Mouse (Mus musculus): ENCODE data around the gene Cfap44. TPM values are rescaled to one million over a fixed set of nuclear protein-coding genes. Genes with fewer than 3 reads are reported as not detected.
A peak's percentile ranks its signal among the peaks of the same experiment; 100 is the strongest.

The Cfap44 gene
- total RNA-seq, 2 experiments from 2014 or later: not detected

DNA sequence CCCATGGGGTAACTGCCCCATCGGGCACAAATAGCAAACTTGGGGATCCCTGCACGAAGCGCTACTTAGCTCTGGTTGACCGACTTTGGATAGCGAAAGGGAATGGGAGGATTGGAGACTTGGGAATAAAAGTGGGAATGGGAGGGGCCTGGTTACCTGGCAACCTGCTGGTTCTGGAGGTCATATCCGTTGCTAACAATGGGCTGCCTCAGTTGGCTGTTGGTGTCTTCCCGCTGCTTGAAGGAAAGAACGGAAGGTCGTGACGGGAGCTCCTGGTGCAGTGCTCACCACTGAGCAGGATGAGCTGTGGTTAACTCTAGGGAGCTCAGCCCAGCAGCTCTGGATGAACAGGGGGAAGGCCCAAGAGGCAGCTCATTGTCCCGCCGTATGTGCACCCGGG lies 92.6 kb downstream of the Cfap44 start:
- Histone ChIP-seq H3K4me3 (no peak overlapping the region), H3K27ac (no peak overlapping the region)
- no peak for TF ChIP-seq CTCF (IDR thresholded peaks at IDR 0.05)
- intact Hi-C loops (cut with DNase I): loop anchor here (5.0 to 10.0 kb wide), 2 partner anchors 70 to 228 kb away; partner anchors contain the start of gene Boc
- no peak for DNase-seq

DNA sequence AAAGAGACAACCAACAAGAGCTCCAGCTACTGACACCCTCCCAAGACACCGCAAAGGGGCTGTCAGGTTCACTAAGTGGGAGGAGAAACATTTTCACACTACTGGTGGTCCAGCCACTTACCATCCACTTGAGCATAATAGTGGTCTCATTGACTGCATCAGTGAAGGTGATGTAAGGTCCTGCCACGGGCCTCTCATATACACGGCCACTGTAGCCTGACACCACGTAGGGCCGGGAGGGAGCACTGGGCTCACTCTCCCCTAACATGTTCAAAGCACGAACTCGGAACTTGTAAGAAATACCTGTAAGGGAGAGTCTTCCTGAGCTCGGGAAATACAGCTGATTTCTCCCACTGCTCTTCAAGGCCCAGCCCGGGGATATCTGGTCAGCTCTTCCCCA lies 96.5 kb downstream of the Cfap44 start:
- no peak for TF ChIP-seq CTCF (IDR thresholded peaks at IDR 0.05)
- intact Hi-C loops (cut with DNase I): no loop called here
- DNase-seq: no peak

DNA sequence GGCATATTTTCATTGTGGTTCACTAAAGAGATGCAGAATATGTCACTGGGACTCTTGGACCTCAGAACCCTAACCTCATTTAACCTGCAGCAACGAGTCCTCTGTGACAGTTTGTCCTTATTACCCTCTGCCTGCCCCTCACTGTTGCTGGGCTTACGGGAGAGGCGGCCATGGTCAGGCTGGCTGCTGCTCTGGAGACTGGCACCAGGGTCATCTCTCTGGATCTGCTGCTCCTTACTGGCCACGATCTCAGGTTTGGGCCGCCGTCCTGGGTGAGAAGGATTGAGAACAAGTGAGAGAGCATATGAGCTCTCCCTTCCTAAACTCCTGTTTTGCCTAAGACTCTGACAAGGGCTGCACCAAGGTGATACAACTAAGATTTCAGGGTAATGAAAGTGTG lies 97.6 kb downstream of the Cfap44 start:
- DNase-seq: no peak
- intact Hi-C loops (cut with DNase I): no loop called here
- Histone ChIP-seq H3K4me3 (no peak overlapping the region), H3K27ac (no peak overlapping the region)
- no peak for TF ChIP-seq CTCF (IDR thresholded peaks at IDR 0.05)

More for the DNA sequence above, 96.5 kb downstream of the Cfap44 start:
- Histone ChIP-seq H3K27ac (no peak overlapping the region), H3K4me3 (no peak overlapping the region)

DNA sequence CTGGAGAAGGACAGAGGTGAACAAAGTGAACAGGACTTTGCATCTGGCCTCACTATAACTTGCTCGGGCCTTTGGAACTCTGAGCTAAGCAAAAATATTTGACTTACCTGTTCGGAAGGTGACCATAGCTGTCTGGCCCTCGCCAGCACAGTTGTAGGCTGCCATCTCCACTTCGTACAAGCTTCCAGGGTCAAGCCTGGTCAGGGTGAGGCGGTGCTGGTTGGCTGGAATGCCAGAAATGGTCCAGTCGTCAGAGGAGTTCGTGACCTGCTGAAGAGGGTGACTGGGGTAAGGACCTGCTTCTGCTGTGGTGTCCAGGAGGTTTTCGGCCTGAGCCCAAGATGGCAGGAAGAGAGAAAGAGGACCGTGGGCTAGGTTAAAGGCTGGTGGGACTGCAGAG lies 98.1 kb downstream of the Cfap44 start:
- H3K4me3 ChIP-seq: no peak overlapping the region
- DNase-seq: no peak
- H3K27ac ChIP-seq: no peak overlapping the region
- intact Hi-C loops (cut with DNase I): no loop called here
- no peak for TF ChIP-seq CTCF (IDR thresholded peaks at IDR 0.05)

DNA sequence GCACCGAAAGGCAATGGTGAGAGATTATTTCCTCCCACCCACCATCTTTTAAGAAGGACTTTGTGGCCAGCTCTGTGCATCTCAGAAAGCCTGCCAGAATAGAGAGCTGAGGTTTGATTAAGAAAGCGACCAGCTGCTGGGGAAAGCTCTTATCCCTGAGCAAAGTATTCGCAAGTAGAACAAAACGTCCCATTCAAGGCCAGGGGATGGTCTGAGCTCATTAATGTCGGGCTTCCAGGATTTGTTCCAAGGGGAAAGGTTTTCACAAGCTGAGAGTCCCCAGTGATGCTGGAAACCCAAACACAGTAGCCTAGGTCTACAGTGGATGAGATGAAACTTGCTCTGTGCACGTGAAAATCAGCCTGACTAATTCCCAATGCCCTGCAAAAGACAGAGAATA lies 99.3 kb downstream of the Cfap44 start:
- intact Hi-C loops (cut with DNase I): no loop called here
- no peak for TF ChIP-seq CTCF (IDR thresholded peaks at IDR 0.05)
- Histone ChIP-seq H3K27ac (peak overlapping the region; percentile 63), H3K4me3 (no peak overlapping the region)
- DNase-seq: no peak

DNA sequence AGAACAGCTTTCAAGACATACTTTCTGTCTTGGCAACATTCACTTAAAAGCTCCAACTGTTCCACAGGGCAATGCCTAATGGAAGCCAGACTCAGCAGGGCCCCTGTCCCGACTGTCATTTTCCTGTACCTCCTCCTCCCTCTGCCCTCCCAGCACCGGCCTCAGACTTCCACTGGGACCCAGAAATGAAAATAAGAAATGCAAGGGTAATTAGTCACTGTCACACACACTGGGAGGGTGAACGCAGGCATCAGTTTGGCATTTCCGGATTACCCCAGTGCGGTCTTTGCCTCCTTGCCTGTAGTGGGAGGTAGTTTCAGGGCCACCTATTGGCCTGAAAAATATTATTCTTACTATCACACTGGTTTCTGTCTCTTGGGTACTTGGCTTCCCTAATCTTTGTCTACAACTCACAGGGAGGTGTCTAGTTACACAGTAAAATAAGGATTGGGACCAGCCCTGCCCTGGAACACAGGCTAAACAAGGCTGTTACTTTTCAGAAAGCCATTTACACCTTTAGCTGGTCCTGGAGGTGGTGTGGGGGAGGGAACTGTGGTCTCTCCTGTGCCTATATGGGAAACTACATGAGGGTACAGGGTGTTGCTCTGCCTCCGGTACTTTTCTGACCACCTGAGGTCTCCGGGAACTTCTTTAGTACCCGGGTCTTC lies 100.0 kb downstream of the Cfap44 start:
- no peak for TF ChIP-seq CTCF (IDR thresholded peaks at IDR 0.05)
- no peak for DNase-seq
- intact Hi-C loops (cut with DNase I): no loop called here
- H3K27ac ChIP-seq: peak overlapping the region; percentile 63
- H3K4me3 ChIP-seq: no peak overlapping the region

DNA sequence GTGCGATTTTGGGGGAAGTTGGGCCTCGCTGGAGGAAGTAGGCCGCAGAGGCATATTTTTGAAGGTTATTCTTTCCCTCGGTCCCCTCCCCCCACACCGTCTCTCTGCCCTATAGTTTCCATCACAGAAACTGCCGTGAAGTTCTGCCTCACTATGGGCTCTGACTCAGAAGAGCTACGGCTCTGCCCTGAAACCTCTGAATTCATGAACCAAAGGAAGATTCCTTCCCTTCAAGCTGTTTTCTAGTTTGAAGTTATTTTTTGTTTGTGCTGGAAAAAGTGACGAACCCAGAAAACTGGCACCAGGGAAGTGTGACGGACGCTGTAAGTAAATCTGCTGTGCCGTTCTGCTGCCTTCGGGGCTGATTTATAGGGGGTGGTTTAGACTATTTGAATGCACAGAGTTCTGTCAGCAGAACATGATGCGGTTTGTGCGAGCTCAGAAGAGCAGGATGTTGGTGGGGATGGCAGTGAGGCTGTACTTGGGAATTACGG lies 102.4 kb downstream of the Cfap44 start:
- no peak overlapping the region for H3K27ac ChIP-seq
- no peak for DNase-seq
- intact Hi-C loops (cut with DNase I): no loop called here
- H3K4me3 ChIP-seq: no peak overlapping the region
- TF ChIP-seq CTCF (IDR thresholded peaks at IDR 0.05): no peak

DNA sequence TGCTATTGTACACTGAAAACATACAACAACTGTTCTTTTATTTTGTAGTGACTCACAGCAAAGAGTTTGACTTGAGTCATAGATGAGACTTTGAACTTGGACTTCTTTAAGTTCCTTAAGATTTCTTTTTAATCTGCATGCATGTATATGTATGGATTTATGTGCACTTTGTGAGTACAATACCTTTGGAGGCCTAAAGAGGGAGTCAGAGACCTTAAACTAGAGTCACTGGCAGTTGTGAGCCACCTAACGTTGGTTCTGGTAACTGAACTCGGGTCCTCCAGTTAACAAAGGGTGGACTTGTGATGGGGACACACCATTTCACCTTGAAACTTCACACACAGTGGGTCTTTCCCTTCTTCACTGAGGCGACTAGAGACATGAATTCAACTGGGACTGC lies 103.9 kb downstream of the Cfap44 start:
- intact Hi-C loops (cut with DNase I): no loop called here
- no peak for TF ChIP-seq CTCF (IDR thresholded peaks at IDR 0.05)
- Histone ChIP-seq H3K27ac (no peak overlapping the region), H3K4me3 (no peak overlapping the region)
- DNase-seq: no peak

DNA sequence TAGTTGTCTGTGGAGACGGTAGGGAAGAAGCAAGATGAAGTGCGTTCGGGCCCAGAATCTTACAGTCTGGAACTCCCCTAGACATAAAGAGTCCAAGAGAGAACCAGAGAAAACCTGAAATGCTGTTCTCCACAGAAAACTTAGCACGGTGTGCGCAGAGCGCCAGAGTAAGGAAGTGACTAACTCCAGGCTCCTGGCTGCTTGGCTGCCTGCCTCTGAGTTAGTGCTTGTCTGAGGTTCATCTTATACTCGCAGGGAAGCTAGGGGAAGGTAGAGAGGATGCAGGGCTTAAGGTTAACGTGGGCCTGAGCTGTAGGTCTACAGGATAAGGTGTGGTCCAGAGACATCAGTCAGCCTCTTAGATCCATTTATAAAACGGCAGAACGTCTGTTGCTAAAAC lies 107.2 kb downstream of the Cfap44 start:
- H3K27ac ChIP-seq: no peak overlapping the region
- intact Hi-C loops (cut with DNase I): no loop called here
- DNase-seq: no peak
- no peak for TF ChIP-seq CTCF (IDR thresholded peaks at IDR 0.05)
- H3K4me3 ChIP-seq: no peak overlapping the region

DNA sequence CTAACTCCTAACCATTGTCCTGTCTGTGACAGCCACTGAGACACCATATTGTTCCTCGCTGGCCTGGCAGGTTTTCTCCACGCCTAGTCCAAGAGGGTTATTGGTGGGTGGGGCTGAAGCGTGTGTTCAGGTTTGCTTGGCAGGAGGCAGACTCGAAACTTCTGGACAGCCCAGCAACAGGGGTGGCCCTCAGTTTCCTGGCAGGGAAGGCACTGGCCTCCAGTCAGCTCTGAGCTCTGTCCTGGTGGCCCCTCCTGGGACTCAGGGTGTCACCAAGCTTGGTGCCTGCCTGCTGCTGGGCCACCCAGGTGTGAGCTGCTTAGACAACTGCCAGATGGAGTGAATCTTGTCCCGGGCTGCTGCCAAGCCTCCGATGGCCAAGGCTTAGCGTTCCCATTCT lies 107.7 kb downstream of the Cfap44 start:
- DNase-seq: peak; percentile 35
- Histone ChIP-seq H3K4me3 (no peak overlapping the region), H3K27ac (0 out of 2 replicates have a peak overlapping the region, but pooled peaks have one; percentile 16)
- intact Hi-C loops (cut with DNase I): no loop called here
- TF ChIP-seq CTCF (IDR thresholded peaks at IDR 0.05): no peak

DNA sequence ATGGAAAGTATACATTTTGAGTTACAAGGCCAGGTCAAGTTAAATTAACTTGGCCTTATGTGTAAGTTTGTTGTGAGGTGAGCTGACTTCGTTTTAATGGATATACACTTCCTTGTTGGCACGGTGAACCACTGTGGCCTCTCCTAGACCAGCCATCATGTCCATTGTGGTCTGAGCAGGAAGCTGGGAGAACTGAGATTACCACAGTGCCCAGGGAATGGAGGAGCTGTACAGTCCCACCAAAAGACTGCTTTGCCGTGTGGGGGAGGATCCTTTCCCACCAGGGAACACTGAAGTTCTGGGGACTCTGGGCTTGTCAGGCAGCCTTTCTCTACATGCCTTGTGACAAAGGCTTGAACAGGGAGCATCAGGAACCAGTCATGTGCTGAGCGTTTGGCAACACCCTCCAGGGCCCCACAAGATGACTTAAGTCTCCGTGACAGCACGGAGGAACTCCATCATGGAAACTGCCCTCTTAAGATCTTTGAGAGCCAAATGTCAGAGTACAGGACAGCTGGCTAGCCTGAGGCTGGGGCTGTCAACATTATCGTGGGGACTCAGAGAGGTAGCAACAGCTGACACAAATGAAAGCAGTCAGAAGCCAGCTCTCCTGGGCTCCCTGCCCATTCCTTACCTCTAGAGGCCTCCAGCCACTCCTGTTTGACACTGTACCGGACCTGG lies 108.4 kb downstream of the Cfap44 start:
- H3K27ac ChIP-seq: 0 out of 2 replicates have a peak overlapping the region, but pooled peaks have one; percentile 12
- intact Hi-C loops (cut with DNase I): no loop called here
- peak; percentile 50 for DNase-seq
- TF ChIP-seq CTCF (IDR thresholded peaks at IDR 0.05): no peak
- no peak overlapping the region for H3K4me3 ChIP-seq

DNA sequence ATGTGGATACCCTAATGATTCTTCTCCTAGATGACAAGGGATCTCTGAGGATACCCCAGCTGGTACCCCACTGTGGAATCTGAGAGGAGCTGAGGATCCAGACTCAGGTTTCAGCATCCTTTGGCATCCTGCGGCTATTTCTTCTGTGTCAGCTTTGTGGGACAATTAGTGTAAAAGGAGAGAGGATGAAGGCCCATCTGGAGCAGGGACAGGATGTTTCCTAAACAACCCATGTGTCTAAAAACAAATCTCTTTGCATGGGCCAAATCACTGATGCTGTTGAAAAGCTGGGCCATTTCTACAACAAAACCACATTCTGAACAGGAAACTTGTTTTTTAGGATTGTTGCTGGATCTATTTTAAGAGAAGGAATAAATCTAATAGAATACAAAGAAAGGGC lies 110.6 kb downstream of the Cfap44 start:
- Histone ChIP-seq H3K4me3 (no peak overlapping the region), H3K27ac (no peak overlapping the region)
- no peak for TF ChIP-seq CTCF (IDR thresholded peaks at IDR 0.05)
- intact Hi-C loops (cut with DNase I): no loop called here
- no peak for DNase-seq

DNA sequence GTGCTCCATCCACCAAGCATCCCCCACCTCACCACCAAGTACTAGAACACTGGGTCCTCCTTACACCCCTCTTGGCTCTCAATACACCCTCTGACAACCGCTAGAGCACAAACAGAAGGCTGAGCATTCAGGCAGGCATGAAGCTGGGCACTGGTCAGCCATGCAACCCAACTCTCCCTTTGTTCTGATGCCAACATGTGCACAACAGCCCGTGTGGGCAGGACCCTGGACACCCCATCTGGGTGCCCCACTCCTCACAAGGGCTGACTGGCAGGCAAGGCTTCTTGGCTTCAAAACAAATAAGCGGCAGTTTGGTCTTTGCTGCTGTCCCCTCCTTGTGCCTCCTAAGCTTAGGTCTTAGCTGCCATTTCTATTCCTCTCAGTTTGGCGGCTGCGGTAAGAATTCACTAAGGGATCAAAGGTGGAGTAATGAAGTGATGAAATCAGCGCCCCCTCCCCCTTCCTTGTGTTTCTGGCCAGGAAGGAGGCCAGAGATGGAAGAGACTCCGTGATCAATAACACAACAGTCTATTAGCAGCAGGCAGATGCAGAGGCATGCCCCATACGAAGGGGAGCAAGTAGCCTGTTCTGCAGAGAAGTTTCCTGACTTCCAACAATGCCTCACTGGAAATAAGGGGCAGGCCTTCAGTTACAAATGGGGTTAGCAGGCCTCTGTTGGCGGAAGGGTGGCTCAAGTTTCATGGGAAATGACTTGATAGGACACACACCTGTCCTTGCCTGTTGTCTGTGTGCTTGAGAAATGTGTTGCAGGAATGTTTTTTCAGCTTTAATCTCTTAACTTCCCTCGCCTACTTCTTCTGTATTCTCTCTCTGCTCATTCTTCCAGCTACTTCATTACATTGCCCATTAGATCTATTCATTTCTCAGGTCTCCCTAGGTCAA lies 112.7 kb downstream of the Cfap44 start:
- Histone ChIP-seq H3K27ac (peak overlapping the region; percentile 48), H3K4me3 (no peak overlapping the region)
- no peak for TF ChIP-seq CTCF (IDR thresholded peaks at IDR 0.05)
- intact Hi-C loops (cut with DNase I): no loop called here
- no peak for DNase-seq
